Mouse (Mus musculus) layer of hippocampus, postnatal 14 days (tissue): ENCODE data around the gene Spint2. TPM values are rescaled to one million over a fixed set of nuclear protein-coding genes. Genes with fewer than 3 reads are reported as not detected.
A peak's percentile ranks its signal among the peaks of the same experiment; 100 is the strongest.
"Not testable (repeated sequence)": the region's sequence is repeated elsewhere in the genome, so short reads cannot be mapped to it uniquely, and the experiment has no call there.

Source experiments
- DNase-seq, 2 experiments: peaks; one replicate each; pipeline ENCODE4 v3.0.0; 2021 to 2022; ENCODE audit warnings: low spot score in 2 of 2, mixed read lengths in 1 of 2
- total RNA-seq, 2 experiments: library from RNA; stranded (reverse); gene quantifications; 2 replicates each; pipeline ENCODE4 v1.2.3; 2021

The Spint2 gene
- total RNA-seq, 2 experiments from 2014 or later: 16.0 to 27.0 TPM

- no peak for DNase-seq
These were observed 35.7 kb downstream of the Spint2 start for GRCm38 (mm10) chr7:29246015-29246414.

GRCm38 (mm10) chr7:29244732-29245416 lies 36.8 kb downstream of the Spint2 start:
- no peak for DNase-seq

- DNase-seq: peak; percentile 93 to 98
These were observed 43.4 kb downstream of the Spint2 start, which contains the start of gene Yif1b for GRCm38 (mm10) chr7:29238019-29238967. TSS of gene Yif1b (plus strand) at chr7:29238329.

- peak; percentile 24 to 42 for DNase-seq
These were observed 44.1 kb downstream of the Spint2 start for GRCm38 (mm10) chr7:29237596-29237995.

- DNase-seq: no peak
These were observed 45.1 kb downstream of the Spint2 start for GRCm38 (mm10) chr7:29236593-29236992.

GRCm38 (mm10) chr7:29234661-29235060 lies 47.1 kb downstream of the Spint2 start:
- no peak for DNase-seq

GRCm38 (mm10) chr7:29233745-29234144 lies 48.0 kb downstream of the Spint2 start:
- peak in 1 of 2 experiments; percentile 43 for DNase-seq

- no peak for DNase-seq
These were observed 49.3 kb downstream of the Spint2 start, which contains the start of gene Kcnk6 for GRCm38 (mm10) chr7:29232247-29233013. TSS of gene Kcnk6 (minus strand) at chr7:29232515.

GRCm38 (mm10) chr7:29231517-29231916 lies 50.2 kb downstream of the Spint2 start:
- no peak for DNase-seq

- no peak for DNase-seq
These were observed 51.2 kb downstream of the Spint2 start for GRCm38 (mm10) chr7:29230560-29230959.

GRCm38 (mm10) chr7:29228202-29228601 lies 53.5 kb downstream of the Spint2 start:
- no peak for DNase-seq

- DNase-seq: no peak
These were observed 56.2 kb downstream of the Spint2 start for GRCm38 (mm10) chr7:29225520-29225919.

GRCm38 (mm10) chr7:29224756-29225394 lies 56.8 kb downstream of the Spint2 start:
- DNase-seq: no peak

GRCm38 (mm10) chr7:29214846-29215245 lies 66.9 kb downstream of the Spint2 start:
- no peak for DNase-seq

GRCm38 (mm10) chr7:29214236-29214635 lies 67.5 kb downstream of the Spint2 start:
- no peak for DNase-seq

GRCm38 (mm10) chr7:29213675-29214082 lies 68.0 kb downstream of the Spint2 start, which contains the start of gene Catsperg1:
TSS of gene Catsperg1 (minus strand) at chr7:29214035.
- no peak for DNase-seq

GRCm38 (mm10) chr7:29212775-29213560 lies 68.7 kb downstream of the Spint2 start:
- DNase-seq: not testable (repeated sequence)

- no peak for DNase-seq
These were observed 69.4 kb downstream of the Spint2 start for GRCm38 (mm10) chr7:29212199-29212765.

GRCm38 (mm10) chr7:29211415-29212198 lies 70.1 kb downstream of the Spint2 start:
- DNase-seq: peak; percentile 60 to 73
